Mouse (Mus musculus): ENCODE data around the gene Ccdc110. TPM values are rescaled to one million over a fixed set of nuclear protein-coding genes. Genes with fewer than 3 reads are reported as not detected.

The Ccdc110 gene
- polyA plus RNA-seq, 1 experiment from 2014 or later: 0.23 TPM

DNA sequence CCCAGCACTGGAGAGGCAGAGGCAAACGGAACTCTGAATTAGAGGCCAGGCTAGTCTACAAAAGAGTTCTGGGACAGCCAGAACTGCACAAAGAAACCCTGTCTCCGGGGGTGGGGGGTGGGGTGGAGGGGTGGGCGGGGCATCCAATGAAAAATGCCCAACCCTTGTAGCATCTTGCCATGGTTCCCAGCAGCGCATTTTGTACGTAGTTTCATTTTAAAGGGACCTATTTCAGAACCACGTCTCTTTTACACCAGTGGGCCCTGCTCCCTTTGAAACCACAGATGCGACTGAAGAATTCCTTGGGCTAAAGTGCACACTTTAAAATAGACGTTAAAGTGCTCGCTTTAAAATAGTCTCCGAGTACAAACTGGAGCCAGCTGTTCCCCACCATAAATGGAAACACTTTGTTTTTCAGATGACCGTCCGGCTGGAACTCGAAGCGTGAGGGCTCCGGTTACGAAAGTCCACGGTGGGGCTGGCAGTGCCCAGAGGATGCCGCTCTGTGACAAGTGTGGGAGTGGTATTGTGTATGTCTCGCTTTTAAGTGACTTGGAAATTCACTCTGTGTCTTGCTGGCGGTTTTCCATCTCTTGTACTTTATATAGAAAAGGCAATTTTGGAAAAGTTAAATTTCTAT lies 17.3 kb upstream of the Ccdc110 start:
- Histone ChIP-seq H3K27ac (peak overlapping the region; percentile 76), H3K9ac (no peak overlapping the region), H3K4me2 (replicated peaks) (peak overlapping the region; percentile 45), H3K36me3 (peaks cover 5% of the 10 kb centered on the region; the same call in 1 of the 2 replicates), H3K27me3 (no peaks in the 10 kb centered on the region), H3K9me3 (no peaks in the 10 kb centered on the region), H3K4me1 (peaks cover 10% of the 10 kb centered on the region), H3K4me3 (no peak overlapping the region)
- ATAC-seq (ENCODE audit: low FRiP score, low read depth): peak; percentile 61
- 42% methylated on average over 20 of the region's 20 CpGs for WGBS

DNA sequence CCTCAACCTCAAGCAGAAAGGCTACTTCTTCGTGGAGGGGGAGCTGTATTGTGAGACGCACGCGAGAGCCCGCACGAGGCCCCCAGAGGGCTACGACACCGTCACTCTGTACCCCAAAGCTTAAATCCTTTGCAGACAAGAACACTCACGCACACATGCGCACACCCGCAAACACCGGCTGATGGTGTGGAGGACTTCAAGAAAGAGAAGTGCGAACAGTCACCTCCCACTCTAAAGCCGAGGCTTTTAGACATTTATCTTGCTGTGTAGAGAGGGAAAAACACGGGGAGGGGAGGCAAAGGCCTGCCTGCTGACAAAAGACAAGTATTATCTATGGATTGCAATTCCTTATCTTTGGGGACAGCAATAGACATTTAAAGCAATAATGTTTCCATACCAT lies 15.5 kb upstream of the Ccdc110 start:
- H3K4me3 ChIP-seq: no peak overlapping the region
- ATAC-seq (ENCODE audit: low FRiP score, low read depth): no peak
- H3K27me3 ChIP-seq: no peaks in the 10 kb centered on the region
- H3K36me3 ChIP-seq: peaks cover 5% of the 10 kb centered on the region; the same call in 1 of the 2 replicates
- no peak overlapping the region for H3K27ac ChIP-seq
- no peak overlapping the region for H3K9ac ChIP-seq
- no peaks in the 10 kb centered on the region for H3K9me3 ChIP-seq
- peaks cover 10% of the 10 kb centered on the region for H3K4me1 ChIP-seq
- 90% methylated on average over 15 of the region's 15 CpGs for WGBS
- H3K4me2 ChIP-seq (replicated peaks): no peak overlapping the region

DNA sequence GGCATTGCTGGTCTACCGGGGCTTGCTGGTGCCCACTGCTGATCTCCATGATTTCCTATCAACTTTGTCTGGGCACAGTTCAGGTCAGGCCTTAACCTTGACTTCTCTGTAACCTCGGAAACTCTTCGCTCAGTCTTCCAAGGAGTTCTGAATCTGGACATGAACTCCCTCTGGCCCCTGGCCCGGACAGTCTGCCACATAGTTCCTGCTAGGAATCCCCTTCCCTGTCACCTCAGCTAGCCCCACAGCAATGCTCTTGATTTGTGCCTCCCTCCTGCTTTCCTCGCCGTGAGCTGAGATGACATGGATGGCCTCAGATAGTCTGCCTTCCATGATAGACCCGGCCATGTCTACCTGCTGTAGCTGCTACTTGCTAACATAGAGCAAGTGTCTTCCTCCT lies 14.0 kb upstream of the Ccdc110 start:
- 92% methylated on average over 7 of the region's 7 CpGs for whole genome bisulfite sequencing
- no peak overlapping the region for H3K4me3 ChIP-seq
- no peak overlapping the region for H3K27ac ChIP-seq
- no peak overlapping the region for H3K4me2 ChIP-seq (replicated peaks)
- peaks cover 4% of the 10 kb centered on the region; the same call in 1 of the 2 replicates for H3K36me3 ChIP-seq
- H3K27me3 ChIP-seq: no peaks in the 10 kb centered on the region
- H3K9ac ChIP-seq: no peak overlapping the region
- peaks cover 10% of the 10 kb centered on the region for H3K4me1 ChIP-seq
- ATAC-seq (ENCODE audit: low FRiP score, low read depth): no peak
- H3K9me3 ChIP-seq: no peaks in the 10 kb centered on the region

DNA sequence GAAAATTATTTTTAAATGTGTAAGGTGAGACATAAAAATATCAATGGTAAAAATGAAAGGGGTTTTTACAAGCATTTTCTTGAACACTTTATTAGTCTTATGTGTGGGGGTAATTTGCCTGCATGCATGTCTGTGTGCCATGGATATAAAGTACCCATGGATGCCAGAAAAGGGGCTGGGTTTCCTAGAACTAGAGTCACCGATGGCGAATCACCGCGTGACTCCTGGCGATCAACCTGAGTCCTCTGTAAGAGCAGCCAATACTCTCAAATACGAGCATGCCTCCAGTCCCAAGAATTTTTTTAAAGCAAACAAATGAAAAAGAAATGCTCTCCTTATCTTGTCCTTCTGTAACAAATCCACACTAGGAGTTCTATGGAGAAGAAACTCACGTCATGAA lies 12.3 kb upstream of the Ccdc110 start:
- H3K27ac ChIP-seq: no peak overlapping the region
- no peaks in the 10 kb centered on the region for H3K36me3 ChIP-seq
- 97% methylated on average over 7 of the region's 7 CpGs for WGBS
- H3K4me1 ChIP-seq: peaks cover 3% of the 10 kb centered on the region
- no peak overlapping the region for H3K4me2 ChIP-seq (replicated peaks)
- H3K27me3 ChIP-seq: no peaks in the 10 kb centered on the region
- H3K9ac ChIP-seq: no peak overlapping the region
- no peak for ATAC-seq (ENCODE audit: low FRiP score, low read depth)
- H3K4me3 ChIP-seq: no peak overlapping the region
- H3K9me3 ChIP-seq: no peaks in the 10 kb centered on the region

DNA sequence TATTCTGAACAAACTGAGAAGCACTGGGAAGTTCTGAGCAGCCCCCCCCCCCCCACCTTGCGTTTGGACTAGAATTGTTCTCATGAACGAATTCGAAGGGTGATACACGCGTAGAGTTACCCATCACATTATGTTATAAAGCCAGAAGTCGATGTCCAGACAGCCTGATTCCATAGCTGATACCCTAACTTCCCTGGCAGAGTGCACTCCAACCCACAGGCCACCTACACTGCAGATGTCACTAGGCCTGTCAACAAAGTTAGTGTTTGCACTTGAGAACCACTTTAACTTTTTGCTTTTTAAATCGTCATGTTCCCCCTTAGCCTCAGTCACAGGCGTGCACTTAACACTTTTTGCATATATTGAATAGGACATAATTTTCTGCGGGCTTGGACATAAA lies 2.6 kb downstream of the Ccdc110 start:
- no peaks in the 10 kb centered on the region for H3K36me3 ChIP-seq
- 92% methylated on average over 9 of the region's 9 CpGs for WGBS
- H3K4me1 ChIP-seq: no peaks in the 10 kb centered on the region

DNA sequence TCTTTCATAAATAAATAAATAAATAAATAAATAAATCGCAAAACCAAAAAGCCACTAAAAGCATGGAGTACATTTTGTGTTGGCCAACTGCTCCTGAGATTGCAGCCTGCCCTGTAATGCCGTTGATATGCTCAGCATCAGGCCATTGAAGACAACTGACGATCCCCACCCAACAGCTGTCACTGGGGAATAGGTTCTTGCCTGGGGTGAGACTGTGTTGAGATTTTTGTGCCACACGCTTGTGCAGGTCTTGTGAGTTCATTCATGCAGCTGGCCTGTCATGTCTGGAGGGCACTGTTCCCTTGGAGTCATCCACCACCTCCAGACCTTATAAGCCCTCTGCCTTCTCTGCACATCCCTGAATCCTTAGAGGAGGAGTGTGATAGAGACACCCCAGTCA lies 11.9 kb downstream of the Ccdc110 start:
- no peak overlapping the region for H3K27ac ChIP-seq

More for the DNA sequence above, 2.6 kb downstream of the Ccdc110 start:
- Histone ChIP-seq H3K27me3 (0 out of 2 replicates have a peak, but pooled peaks cover 3% of the 10 kb centered on the region), H3K4me2 (replicated peaks) (no peak overlapping the region), H3K9ac (no peak overlapping the region), H3K4me3 (no peak overlapping the region), H3K9me3 (no peaks in the 10 kb centered on the region), H3K27ac (no peak overlapping the region)
- no peak for ATAC-seq (ENCODE audit: low FRiP score, low read depth)

DNA sequence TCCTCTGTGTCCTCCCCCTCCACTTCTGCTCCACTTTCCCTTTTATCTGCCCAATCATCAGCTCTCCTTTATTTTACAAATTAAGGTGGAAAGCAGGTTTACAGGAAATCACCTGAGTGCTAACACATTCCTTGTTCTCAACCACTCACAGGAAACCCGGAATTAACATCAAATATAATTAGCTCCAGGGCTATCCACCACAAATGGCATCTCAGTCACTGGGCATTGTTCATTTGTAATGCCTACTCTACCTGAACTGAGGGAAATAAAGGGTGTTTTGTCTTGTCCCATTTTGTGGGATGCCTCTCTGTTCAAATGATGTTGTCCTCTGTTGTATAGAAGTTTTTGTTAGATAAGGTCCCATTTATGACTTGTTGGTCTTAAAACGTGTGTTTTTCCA lies 16.2 kb downstream of the Ccdc110 start:
- H3K4me2 ChIP-seq (replicated peaks): no peak overlapping the region
- ATAC-seq (ENCODE audit: low FRiP score, low read depth): no peak
- WGBS: 51% methylated on average over 2 of the region's 2 CpGs
- no peak overlapping the region for H3K4me3 ChIP-seq
- no peak overlapping the region for H3K27ac ChIP-seq
- no peaks in the 10 kb centered on the region for H3K27me3 ChIP-seq
- no peaks in the 10 kb centered on the region for H3K36me3 ChIP-seq
- no peaks in the 10 kb centered on the region for H3K9me3 ChIP-seq
- no peaks in the 10 kb centered on the region for H3K4me1 ChIP-seq
- no peak overlapping the region for H3K9ac ChIP-seq

More for the DNA sequence above, 11.9 kb downstream of the Ccdc110 start:
- Histone ChIP-seq H3K4me1 (no peaks in the 10 kb centered on the region), H3K27me3 (no peaks in the 10 kb centered on the region), H3K36me3 (no peaks in the 10 kb centered on the region), H3K4me2 (replicated peaks) (no peak overlapping the region), H3K9me3 (no peaks in the 10 kb centered on the region), H3K4me3 (no peak overlapping the region), H3K9ac (no peak overlapping the region)
- ATAC-seq (ENCODE audit: low FRiP score, low read depth): no peak
- 83% methylated on average over 4 of the region's 4 CpGs for WGBS

DNA sequence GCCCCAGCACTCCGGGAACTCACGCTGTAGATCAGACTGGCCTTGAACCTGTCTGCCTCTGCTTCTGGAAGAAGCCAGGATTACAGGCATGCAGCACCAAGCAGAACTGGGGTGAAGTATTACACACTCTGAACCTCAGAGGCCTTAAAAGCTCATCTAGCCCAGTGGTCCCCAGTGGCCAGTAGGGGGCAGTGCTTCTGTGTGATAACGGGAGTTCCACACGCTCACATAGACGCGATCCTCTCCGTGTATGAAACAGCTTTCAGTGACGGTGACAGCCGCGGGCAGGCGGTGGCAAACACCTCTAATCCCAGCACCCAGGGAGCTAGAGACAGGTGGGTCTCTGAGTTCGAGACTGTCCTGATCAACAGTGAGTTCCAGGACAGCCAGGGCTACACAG lies 36.5 kb downstream of the Ccdc110 start:
- Histone ChIP-seq H3K27me3 (no peaks in the 10 kb centered on the region), H3K4me2 (replicated peaks) (no peak overlapping the region), H3K4me1 (peaks cover 8% of the 10 kb centered on the region), H3K9ac (no peak overlapping the region), H3K36me3 (peaks cover 5% of the 10 kb centered on the region; the same call in 1 of the 2 replicates), H3K4me3 (no peak overlapping the region), H3K27ac (no peak overlapping the region), H3K9me3 (peaks cover 5% of the 10 kb centered on the region)
- ATAC-seq (ENCODE audit: low FRiP score, low read depth): no peak
- 94% methylated on average over 12 of the region's 12 CpGs for WGBS

DNA sequence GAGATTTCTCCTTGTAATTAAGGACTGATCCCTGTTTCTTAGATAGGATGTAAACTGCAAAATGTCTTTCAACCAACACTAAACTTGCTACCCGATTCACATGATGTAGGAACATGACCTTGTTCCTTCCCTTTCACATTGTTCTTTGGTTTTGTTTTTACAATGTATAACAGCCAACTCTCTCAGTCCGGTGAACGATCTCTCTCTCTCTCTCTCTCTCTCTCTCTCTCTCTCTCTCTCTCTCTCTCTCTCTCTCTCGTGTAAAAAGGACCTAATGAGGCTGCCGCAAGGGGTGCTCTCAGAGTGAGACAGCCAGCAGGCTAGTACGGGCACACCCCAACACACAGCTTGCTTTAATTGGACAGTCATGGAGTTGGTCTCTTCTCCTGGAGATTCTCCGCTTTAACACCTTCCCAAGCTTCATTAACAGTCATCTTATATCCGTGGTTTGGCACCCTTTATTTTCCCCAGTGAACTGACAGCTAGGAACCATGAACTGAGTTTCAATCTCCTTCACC lies 39.6 kb downstream of the Ccdc110 start:
- no peak for ATAC-seq (ENCODE audit: low FRiP score, low read depth)
- peak overlapping the region; percentile 68; the same call in 1 of the 2 replicates for H3K9ac ChIP-seq
- H3K36me3 ChIP-seq: peaks cover 16% of the 10 kb centered on the region
- peaks cover 8% of the 10 kb centered on the region for H3K9me3 ChIP-seq
- peaks cover 14% of the 10 kb centered on the region for H3K4me1 ChIP-seq
- H3K27ac ChIP-seq: peak overlapping the region; percentile 86
- H3K4me3 ChIP-seq: peak overlapping the region; percentile 67; the same call in 1 of the 2 replicates
- 78% methylated on average over 8 of the region's 8 CpGs for WGBS
- H3K4me2 ChIP-seq (replicated peaks): peak overlapping the region; percentile 70
- no peaks in the 10 kb centered on the region for H3K27me3 ChIP-seq

DNA sequence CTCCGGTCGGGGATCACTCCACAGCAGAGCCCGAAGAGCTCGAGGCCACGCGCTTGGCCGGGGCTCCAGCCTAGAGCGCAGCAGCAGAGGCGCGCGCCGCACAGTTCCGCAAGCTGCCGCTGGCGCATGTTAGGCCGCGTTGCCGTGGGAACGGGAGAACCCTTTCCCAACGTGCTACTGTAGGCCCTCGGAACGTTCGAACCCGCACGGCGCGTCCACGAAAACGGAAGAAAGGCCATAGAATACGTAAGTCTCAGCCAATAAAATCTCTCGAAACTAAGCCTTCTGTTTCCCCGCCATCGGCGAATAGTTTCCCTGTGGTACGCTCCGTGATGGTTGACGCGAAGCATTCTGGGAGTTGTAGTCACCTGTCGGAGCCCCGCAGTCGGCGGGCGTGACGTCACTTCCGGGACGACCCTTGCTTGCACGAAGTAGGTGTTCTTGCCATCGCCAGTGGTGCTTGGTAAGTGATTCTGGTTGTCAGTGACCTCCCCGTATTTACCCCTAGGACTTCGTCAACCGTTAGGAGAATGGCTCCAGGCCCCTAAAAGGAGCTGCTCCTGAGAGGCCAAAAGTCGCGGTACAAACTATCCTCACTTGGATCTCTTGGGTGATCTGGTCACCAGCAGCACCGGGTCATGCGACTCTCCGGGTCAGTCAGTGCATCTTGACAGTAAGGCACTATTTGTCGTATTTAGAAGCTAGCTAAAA lies 40.9 kb downstream of the Ccdc110 start, which contains the start of the genes 1700029J07Rik and Ufsp2:
Gene 1700029J07Rik (minus strand): TSS at position 127 of the 711 bp plus-strand sequence.
Gene Ufsp2 (plus strand): TSS at position 403 of the 711 bp plus-strand sequence.
- peak; percentile 98 for ATAC-seq (ENCODE audit: low FRiP score, low read depth)
- Histone ChIP-seq H3K27me3 (no peaks in the 10 kb centered on the region), H3K4me3 (peak within 1 kb of the TSS; percentile 67), H3K27ac (peak within 1 kb of the TSS; percentile 86), H3K4me2 (replicated peaks) (peak within 1 kb of the TSS; percentile 70), H3K9ac (peak within 1 kb of the TSS; percentile 77), H3K36me3 (peaks cover 21% of the 10 kb centered on the region), H3K9me3 (peaks cover 8% of the 10 kb centered on the region), H3K4me1 (peaks cover 14% of the 10 kb centered on the region)
- 2% methylated on average over 57 of the region's 57 CpGs for WGBS

DNA sequence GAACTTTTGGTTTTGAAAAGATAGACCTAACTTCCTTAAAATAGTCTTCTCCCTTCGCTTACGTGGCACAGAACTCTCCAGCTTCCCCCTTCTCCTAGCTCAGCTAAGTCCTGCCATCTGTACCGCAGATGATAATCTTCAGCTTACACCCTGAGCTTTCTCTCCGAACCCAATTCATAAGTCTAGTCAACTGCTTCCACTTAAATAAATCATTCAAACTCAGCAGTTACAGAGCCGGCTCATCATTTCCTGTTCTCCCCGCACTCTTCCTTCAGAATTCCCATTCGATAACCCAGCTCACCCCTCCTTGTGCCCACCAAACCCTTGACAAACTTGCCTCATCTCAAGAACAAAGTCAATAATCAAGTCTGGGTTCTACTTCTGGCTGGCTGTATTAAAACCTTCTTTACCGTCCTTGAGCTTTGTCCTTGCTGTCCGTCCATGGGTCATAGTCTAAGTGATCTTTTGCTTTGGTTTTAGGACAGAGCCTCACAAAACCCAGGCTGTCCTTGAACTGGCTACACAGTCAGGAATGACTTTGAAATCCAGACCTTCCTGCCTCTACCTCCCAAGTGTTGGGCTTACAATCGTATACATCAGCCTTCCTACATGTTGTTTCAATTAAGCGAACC lies 41.5 kb downstream of the Ccdc110 start:
- ATAC-seq (ENCODE audit: low FRiP score, low read depth): peak; percentile 3; the same call in 1 of the 2 replicates
- 0 out of 2 replicates have a peak overlapping the region, but pooled peaks have one; percentile 10 for H3K27ac ChIP-seq
- H3K27me3 ChIP-seq: no peaks in the 10 kb centered on the region
- H3K36me3 ChIP-seq: peaks cover 23% of the 10 kb centered on the region
- peak overlapping the region; percentile 77 for H3K9ac ChIP-seq
- peak overlapping the region; percentile 70 for H3K4me2 ChIP-seq (replicated peaks)
- peaks cover 5% of the 10 kb centered on the region for H3K9me3 ChIP-seq
- peak overlapping the region; percentile 67 for H3K4me3 ChIP-seq
- peaks cover 14% of the 10 kb centered on the region for H3K4me1 ChIP-seq
- 62% methylated on average over 11 of the region's 11 CpGs for WGBS

DNA sequence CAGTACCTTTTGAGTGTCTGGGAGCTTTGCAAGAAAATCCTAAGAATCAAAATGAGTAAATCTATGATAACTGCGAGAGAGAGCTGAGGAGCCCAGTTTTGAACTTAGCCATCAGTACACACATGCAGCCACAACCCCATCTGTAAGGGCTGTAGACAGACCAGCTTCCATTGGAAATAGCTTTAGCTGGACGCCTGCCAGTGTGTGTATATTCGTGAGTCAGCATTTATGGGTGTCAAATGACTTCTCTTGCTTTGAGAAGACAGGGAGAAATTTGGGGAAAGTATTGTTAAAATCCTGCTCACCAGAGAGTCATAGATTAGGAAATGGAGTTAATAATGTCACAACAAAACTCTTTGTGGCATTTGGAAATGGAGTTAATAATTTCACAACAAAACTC lies 52.2 kb downstream of the Ccdc110 start:
- no peak for ATAC-seq (ENCODE audit: low FRiP score, low read depth)
- peaks cover 59% of the 10 kb centered on the region for H3K36me3 ChIP-seq
- peak overlapping the region; percentile 48; the same call in 1 of the 2 replicates for H3K27ac ChIP-seq
- no peak overlapping the region for H3K4me2 ChIP-seq (replicated peaks)
- H3K9ac ChIP-seq: no peak overlapping the region
- 56% methylated on average over 3 of the region's 3 CpGs for WGBS
- H3K4me1 ChIP-seq: peaks cover 10% of the 10 kb centered on the region
- no peaks in the 10 kb centered on the region for H3K27me3 ChIP-seq
- H3K9me3 ChIP-seq: no peaks in the 10 kb centered on the region
- no peak overlapping the region for H3K4me3 ChIP-seq

All from limb, embryonic 13.5 days (tissue).